ENCODE assay signal across 28 mouse cellular contexts in the genomic region with DNA sequence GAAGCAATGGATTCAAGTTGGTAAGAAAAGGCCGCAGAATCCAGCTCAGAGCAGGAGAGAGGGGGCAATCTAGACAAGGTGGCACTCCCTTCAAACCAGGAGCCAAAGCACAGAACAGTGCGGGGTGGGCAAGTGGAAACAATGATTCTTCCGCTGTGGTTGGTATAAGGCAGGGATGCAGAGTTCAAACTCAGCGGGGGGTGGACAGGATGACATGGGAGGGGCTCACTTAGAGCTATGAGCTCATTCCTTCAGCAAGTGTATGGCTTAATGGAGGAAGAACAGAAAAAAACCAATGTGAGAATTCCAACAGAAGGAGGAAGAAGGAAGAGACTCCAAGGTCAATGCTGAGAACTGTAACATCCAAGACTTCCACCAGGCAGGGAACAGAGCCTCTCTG. TPM values are rescaled to one million over a fixed set of nuclear protein-coding genes. Genes with fewer than 3 reads are reported as not detected.
"Had no signal": no experiment of that assay in that cellular context is flagged by ENCODE, and none has a peak within 500 bp of the region (broad histone marks: within the 10 kb centered on the region; RNA-seq: fewer than 3 reads in every experiment).

No protein-coding gene starts in this region.

- ATAC-seq: hindbrain, embryonic 16.5 days; inflammation-experienced regulatory T-cells, adult 6 months; intestine, embryonic 15.5 days; intestine, postnatal 0 days had no signal

- DNase-seq: gastrocnemius, postnatal 14 days; gastrocnemius, postnatal 36 days; heart, adult 2 months; heart, postnatal 14 days; heart, postnatal 36 days; kidney, adult 18-20 months; kidney, adult 8-10 months; kidney, postnatal 14 days; kidney, postnatal 36 days; liver; liver, embryonic 13.5 days had no signal

- H3K9ac ChIP-seq: heart, embryonic 13.5 days; heart, embryonic 15.5 days; hindbrain, embryonic 14.5 days; intestine, embryonic 15.5 days; kidney, embryonic 15.5 days; limb, embryonic 12.5 days; liver, embryonic 13.5 days; liver, embryonic 15.5 days had no signal

- H3K36me3 ChIP-seq: heart, embryonic 13.5 days; heart, embryonic 15.5 days; intestine, embryonic 15.5 days; kidney, embryonic 15.5 days had no signal

- H3K9me3 ChIP-seq: heart, embryonic 13.5 days; heart, embryonic 15.5 days; intestine, embryonic 15.5 days; kidney, embryonic 15.5 days; limb, embryonic 10.5 days; limb, embryonic 12.5 days; liver, embryonic 13.5 days; liver, embryonic 15.5 days had no signal

- H3K27me3 ChIP-seq: heart, embryonic 13.5 days; heart, embryonic 15.5 days; intestine, embryonic 15.5 days; kidney, embryonic 15.5 days; limb, embryonic 12.5 days; liver, embryonic 13.5 days; liver, embryonic 15.5 days had no signal

- H3K4me3 ChIP-seq: heart, adult 2 months; heart, embryonic 13.5 days; heart, embryonic 15.5 days; intestine, embryonic 15.5 days; kidney, embryonic 15.5 days; left cerebral cortex, adult 2 months; limb, embryonic 10.5 days; limb, embryonic 12.5 days; liver, embryonic 13.5 days; liver, embryonic 15.5 days had no signal

- H3K27ac ChIP-seq: heart, adult 2 months; heart, embryonic 13.5 days; heart, embryonic 15.5 days; hindbrain, embryonic 14.5 days; intestine, embryonic 15.5 days; kidney, embryonic 15.5 days; kidney, postnatal 0 days; left cerebral cortex, adult 2 months; limb, embryonic 10.5 days; limb, embryonic 12.5 days; liver, embryonic 13.5 days; liver, embryonic 15.5 days had no signal

- H3K4me1 ChIP-seq: heart, embryonic 15.5 days; intestine, embryonic 15.5 days; kidney, embryonic 15.5 days; limb, embryonic 10.5 days; limb, embryonic 12.5 days; liver, embryonic 15.5 days had no signal

- H3K4me2 ChIP-seq: heart, embryonic 11.5 days; heart, embryonic 13.5 days; heart, embryonic 15.5 days; hindbrain, embryonic 14.5 days; intestine, embryonic 15.5 days; kidney, embryonic 15.5 days; limb, embryonic 12.5 days; liver, embryonic 11.5 days; liver, embryonic 13.5 days; liver, embryonic 15.5 days had no signal

RNA-seq across cellular contexts. Expression of a gene that starts 33.8 kb away (rescaled TPM):
- total RNA-seq: gastrocnemius, adult 18-20 months; gastrocnemius, adult 8-10 months; gastrocnemius, postnatal 14 days; gastrocnemius, postnatal 36 days had no signal
